Mouse (Mus musculus) lung, adult 2 months (tissue): Measurements from ENCODE around the gene Mettl3.

Source experiments
- CTCF ChIP-seq: fragments of 200-500 bp; IDR thresholded peaks from 2 replicates; pipeline ENCODE4 v1.5.1; 2011; ENCODE audit warnings: mild to moderate bottlenecking, low read length, control low read depth; ENCODE audit not compliant: insufficient read depth
- POLR2A ChIP-seq: fragments of 200-500 bp; IDR thresholded peaks from 2 replicates; pipeline ENCODE4 v1.6.1; 2011; ENCODE audit warnings: low read depth, mild to moderate bottlenecking, control low read depth, low read length, borderline replicate concordance; ENCODE audit errors: extremely low read depth

- no peak for TF ChIP-seq CTCF
- no peak for TF ChIP-seq POLR2A
Observed at GRCm38 (mm10) chr14:52295558-52296264, 9.2 kb downstream of the Mettl3 start.
